21 mouse cellular contexts compared by ENCODE assay signal in the genomic region with DNA sequence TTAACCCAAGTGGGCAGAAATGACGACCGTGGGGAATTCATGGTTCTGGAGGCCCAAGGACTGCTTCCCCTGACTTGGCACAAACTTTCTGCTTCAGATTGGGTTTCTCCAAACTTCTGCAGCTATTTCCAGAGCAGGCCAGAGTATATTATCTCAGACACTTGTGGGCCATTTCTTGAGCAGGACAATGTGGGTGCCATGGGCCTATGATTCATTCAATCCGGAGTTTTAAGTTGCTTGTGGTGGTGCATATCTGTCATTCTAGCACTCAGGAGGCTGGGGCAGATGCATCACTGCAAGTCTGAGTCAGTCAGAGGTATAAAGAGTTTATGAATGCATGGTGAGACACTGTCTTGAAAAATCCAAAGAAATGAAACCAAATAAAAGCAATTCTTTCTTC. TPM values are rescaled to one million over a fixed set of nuclear protein-coding genes. Genes with fewer than 3 reads are reported as not detected.
A peak's percentile ranks its signal among the peaks of the same experiment; 100 is the strongest.
DNase-seq lines count a peak whose midpoint lies in the region; ATAC-seq and TF ChIP-seq lines count a peak whose summit lies in the region.
"Had no signal": no experiment of that assay in that cellular context is flagged by ENCODE, and none has a peak within 500 bp of the region (broad histone marks: within the 10 kb centered on the region; RNA-seq: fewer than 3 reads in every experiment).

No protein-coding gene starts in this region.

- H3K4me3 ChIP-seq in heart, embryonic 13.5 days: no peak overlapping the region
- H3K4me3 ChIP-seq: embryonic facial prominence, embryonic 10.5 days; forebrain, embryonic 13.5 days; hindbrain, embryonic 13.5 days had no signal

- no peaks in the 10 kb centered on the region for H3K36me3 ChIP-seq in heart, embryonic 13.5 days
- H3K36me3 ChIP-seq: embryonic facial prominence, embryonic 10.5 days; hindbrain, embryonic 13.5 days had no signal

- 0 out of 2 replicates have a peak overlapping the region, but pooled peaks have one; percentile 10 for H3K9ac ChIP-seq in heart, embryonic 13.5 days
- H3K9ac ChIP-seq: forebrain, embryonic 13.5 days; forebrain, postnatal 0 days; hindbrain, embryonic 13.5 days had no signal

- no peak overlapping the region for H3K27ac ChIP-seq in heart, embryonic 13.5 days (replicated peaks)
- H3K27ac ChIP-seq: embryonic facial prominence, embryonic 10.5 days; forebrain, embryonic 13.5 days; hindbrain, embryonic 13.5 days; hindbrain, postnatal 0 days had no signal

- WGBS in heart, embryonic 13.5 days: 71% methylated on average over 3 of the region's 3 CpGs

- POLR2A ChIA-PET in Patski (lab: Charles Lee): interaction anchor here (0.8 kb wide), 1 partner anchor 121 kb away, joined by 3 read pairs; no protein-coding TSS in a partner anchor

- CTCF ChIA-PET in Patski (lab: Charles Lee): interaction anchor here (0.8 to 1.8 kb wide), 2 partner anchors 86 to 106 kb away, joined by 3 read pairs; no protein-coding TSS in a partner anchor

- H3K9me3 ChIP-seq in heart, embryonic 13.5 days: no peaks in the 10 kb centered on the region
- H3K9me3 ChIP-seq: embryonic facial prominence, embryonic 10.5 days; forebrain, embryonic 13.5 days; G1E; hindbrain, embryonic 13.5 days had no signal

- TF ChIP-seq CTCF in Patski (IDR thresholded peaks at IDR 0.05): no peak

- H3K4me2 ChIP-seq in heart, embryonic 13.5 days: no peak overlapping the region
- H3K4me2 ChIP-seq: forebrain, embryonic 13.5 days; hindbrain, embryonic 13.5 days had no signal

- in situ Hi-C loops in Patski (cut with MboI; ENCODE audit: low pct_unique_long_range_greater_than_20kb): loop anchor here (5.0 kb wide), 4 partner anchors 57 to 332 kb away; no protein-coding TSS in a partner anchor

- ATAC-seq in heart, embryonic 13.5 days (ENCODE audit: extremely low read depth, insufficient number of reproducible peaks, low FRiP score, low TSS enrichment): no peak
- peak; percentile 55 for ATAC-seq in Patski
- ATAC-seq: CD4-positive, CD25-positive, alpha-beta regulatory T cell, adult 4 months; forebrain, embryonic 13.5 days; forebrain, postnatal 0 days; hindbrain, postnatal 0 days had no signal

- intact Hi-C loops in heart, postnatal 36 days (cut with DNase I): loop anchor here (5.0 to 10.0 kb wide), 3 partner anchors 113 to 330 kb away; no protein-coding TSS in a partner anchor

- H3K27me3 ChIP-seq in heart, embryonic 13.5 days (replicated peaks): no peaks in the 10 kb centered on the region
- no peaks in the 10 kb centered on the region for H3K27me3 ChIP-seq in Patski
- H3K27me3 ChIP-seq: forebrain, embryonic 13.5 days; hindbrain, embryonic 13.5 days had no signal

- H3K4me1 ChIP-seq in heart, embryonic 13.5 days: peaks cover 44% of the 10 kb centered on the region

- peak; percentile 55 to 76 for DNase-seq in adrenal gland, adult (ENCODE audit: inconsistent age in 2 of 2, low spot score in 1 of 2)
- DNase-seq in adrenal gland, postnatal 25 days: no peak
- DNase-seq in heart, postnatal 36 days: no peak
- DNase-seq in 416B (ENCODE audit: low read depth): peak; percentile 69
- no peak for DNase-seq in Patski (ENCODE audit: low read depth, low spot score)
- no peak for DNase-seq in cerebellum, adult 11 months
- no peak for DNase-seq in c-Kit-positive CD71-positive TER-119-positive erythroid progenitor cells, embryonic 14.5 days (ENCODE audit: low spot score)
- DNase-seq: cerebellum, adult 2 months; cerebellum, postnatal 10 days; forebrain, postnatal 0 days; gastrocnemius, postnatal 36 days; heart, adult 11 months; heart, postnatal 10 days; kidney, adult 18-20 months had no signal

RNA-seq across cellular contexts. Expression of gene Kremen1, which starts 33.4 kb away (rescaled TPM):
- total RNA-seq in adrenal gland, postnatal 25 days (2021): 17.6 and 23.1 TPM in 2 replicates
- 29.0 and 29.2 TPM in 2 replicates for polyA plus RNA-seq in heart, embryonic 13.5 days (2015; fragmentation: Nextera tagmentation; extraction: Ambion mirVana)
- 10 to 100 TPM; 80.7 to 81.9 TPM for total RNA-seq in heart, postnatal 36 days (2021)
- polyA plus RNA-seq in Patski (2021): 73.0 TPM

Comparison
In these comparisons a context has a peak if more than half of its experiments do, and no peak if none do; other contexts are left out.
1. DNase-seq: peak in adrenal gland, adult (2 of 2) and 416B (single experiment); none in adrenal gland, postnatal 25 days (single experiment), heart, postnatal 36 days (0 of 2), Patski (single experiment), cerebellum, adult 11 months (single experiment) and c-Kit-positive CD71-positive TER-119-positive erythroid progenitor cells, embryonic 14.5 days (single experiment).